8 mouse cellular contexts compared by ENCODE assay signal in genomic region chr15:83594513-83595363, GRCm38 (mm10). TPM values are rescaled to one million over a fixed set of nuclear protein-coding genes. Genes with fewer than 3 reads are reported as not detected.
DNase-seq lines count a peak whose midpoint lies in the region; ATAC-seq and TF ChIP-seq lines count a peak whose summit lies in the region.

Ttll12 (minus strand) TSS chr15:83595157.

- peak; percentile 99 for DNase-seq in MN1 (ENCODE audit: low spot score)
- peak; percentile 95 for DNase-seq in cerebellum, adult 9-10 months
- DNase-seq in hindbrain, embryonic 10.5 days (ENCODE audit: low spot score) = peak; percentile 95
- peak; percentile 95 for DNase-seq in layer of hippocampus, adult 9-11 months
- DNase-seq in lung, postnatal 0 days (ENCODE audit: low spot score) = peak; percentile 98
- DNase-seq in ovary, postnatal 36 days (ENCODE audit: low spot score) = peak; percentile 95
- peak; percentile 92 for DNase-seq in thymus, postnatal 25 days

- no peak for TF ChIP-seq EP300 in lung, postnatal 0 days (IDR thresholded peaks at IDR 0.05)

- H3K36me3 ChIP-seq in hindbrain, embryonic 10.5 days = peaks cover 27% of the 10 kb centered on the region
- H3K36me3 ChIP-seq in lung, postnatal 0 days (ENCODE audit: insufficient read depth, low read length) = no peaks in the 10 kb centered on the region

- H3K9ac ChIP-seq in lung, postnatal 0 days (replicated peaks; ENCODE audit: low read depth) = peak within 1 kb of the TSS; percentile 55

- ATAC-seq in frontal cortex, adult (ENCODE audit: low TSS enrichment) = peak; percentile 95
- peak; percentile 97 for ATAC-seq in lung, postnatal 0 days

- H3K4me2 ChIP-seq in lung, postnatal 0 days (replicated peaks; ENCODE audit: low read depth, low read length) = peak within 1 kb of the TSS; percentile 82

- H3K4me1 ChIP-seq in hindbrain, embryonic 10.5 days (replicated peaks) = peaks cover 37% of the 10 kb centered on the region
- peaks cover 11% of the 10 kb centered on the region; the same call in 1 of the 2 replicates for H3K4me1 ChIP-seq in lung, postnatal 0 days (ENCODE audit: insufficient read depth, low read depth, low read length)

- TF ChIP-seq CTCF in lung, postnatal 0 days (IDR thresholded peaks at IDR 0.05) = no peak

- WGBS in hindbrain, embryonic 10.5 days = under 1% methylated on average over 68 of the region's 68 CpGs
- under 1% methylated on average over 68 of the region's 68 CpGs for WGBS in lung, postnatal 0 days

- no peaks in the 10 kb centered on the region for H3K27me3 ChIP-seq in hindbrain, embryonic 10.5 days (ENCODE audit: insufficient read depth, poor library complexity, severe bottlenecking)
- no peaks in the 10 kb centered on the region for H3K27me3 ChIP-seq in lung, postnatal 0 days (replicated peaks; ENCODE audit: insufficient read depth, low read length)

- no peaks in the 10 kb centered on the region for H3K9me3 ChIP-seq in hindbrain, embryonic 10.5 days
- no peaks in the 10 kb centered on the region for H3K9me3 ChIP-seq in lung, postnatal 0 days (ENCODE audit: low read length)

- H3K27ac ChIP-seq in hindbrain, embryonic 10.5 days = peak within 1 kb of the TSS; percentile 93
- H3K27ac ChIP-seq in lung, postnatal 0 days (ENCODE audit: low read length) = no peak within 1 kb of the TSS; the same call in 1 of the 2 replicates

- peak within 1 kb of the TSS; percentile 92 for H3K4me3 ChIP-seq in hindbrain, embryonic 10.5 days
- H3K4me3 ChIP-seq in lung, postnatal 0 days (ENCODE audit: low read depth, low read length) = peak within 1 kb of the TSS; percentile 58

RNA-seq across cellular contexts. Expression of gene Ttll12, which starts in this region (rescaled TPM):
- 59.1 and 59.6 TPM in 2 replicates for polyA plus RNA-seq in hindbrain, embryonic 10.5 days (2016; fragmentation: Nextera tagmentation; extraction: Ambion mirVana)
- 12.3 TPM in 2 replicates for polyA plus RNA-seq in lung, postnatal 0 days (2015; fragmentation: Nextera tagmentation; extraction: Ambion mirVana)
